Mouse (Mus musculus) lung, postnatal 36 days (tissue): ENCODE measurements at regions not wholly inside any gene's neighbourhood (a gene's known extent, or its start where the extent isn't known, plus 50 kb on each side); places are given as distances from the start of the nearest gene placed in this dataset.
A peak's percentile ranks its signal among the peaks of the same experiment; 100 is the strongest.
"Not testable (repeated sequence)": the region's sequence is repeated elsewhere in the genome, so short reads cannot be mapped to it uniquely, and the experiment has no call there.

Experiments used
- DNase-seq: peaks from one replicate; pipeline ENCODE4 v3.0.0; 2022; ENCODE audit warnings: mixed read lengths

DNA sequence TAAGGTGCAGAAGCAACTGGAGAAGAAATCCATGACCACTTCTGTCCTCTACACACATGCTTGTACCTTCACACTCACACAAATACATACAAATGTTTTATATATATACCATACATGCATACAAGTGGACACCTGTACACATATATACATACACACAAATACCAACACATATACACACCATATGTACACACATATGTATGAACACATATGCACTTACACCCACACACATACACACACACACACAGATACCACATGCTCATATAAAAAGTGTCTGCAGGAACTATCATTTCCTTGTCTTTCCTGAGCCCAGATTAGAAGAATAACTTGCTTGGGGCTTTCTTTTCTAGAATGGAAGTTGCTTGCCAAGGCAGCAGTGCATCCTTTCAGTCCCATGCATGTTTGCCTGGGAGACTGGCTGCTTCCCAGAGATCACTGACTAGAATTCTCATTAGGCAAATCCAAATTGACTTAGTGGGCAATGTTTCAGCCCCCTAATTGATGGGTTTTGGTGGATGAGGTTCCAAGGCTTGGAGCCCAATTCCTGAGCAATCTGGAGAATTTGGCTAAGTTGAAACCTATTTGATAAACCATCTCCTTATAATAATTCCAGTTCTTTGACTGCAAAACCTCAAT is 169.2 kb upstream of the Hddc2 start:
- no peak for DNase-seq

DNA sequence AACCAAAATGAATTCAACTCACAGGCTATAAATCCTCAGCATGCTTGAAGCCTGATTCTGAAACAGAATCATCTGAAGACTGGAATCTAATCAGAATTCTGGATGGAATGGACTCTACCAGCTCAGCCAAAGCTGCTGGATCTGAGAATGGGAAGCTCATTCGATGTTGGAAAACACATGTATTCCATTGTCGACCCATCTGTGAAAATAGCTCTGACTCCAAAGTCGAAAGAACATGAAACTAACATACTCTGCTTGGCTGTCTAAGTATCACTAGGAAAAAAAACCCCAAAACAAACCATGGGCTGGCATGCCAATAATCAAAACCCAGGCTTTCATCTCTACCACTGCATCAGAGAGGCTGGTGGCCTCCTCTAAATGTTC is 168.7 kb upstream of the Hddc2 start:
- no peak for DNase-seq

DNA sequence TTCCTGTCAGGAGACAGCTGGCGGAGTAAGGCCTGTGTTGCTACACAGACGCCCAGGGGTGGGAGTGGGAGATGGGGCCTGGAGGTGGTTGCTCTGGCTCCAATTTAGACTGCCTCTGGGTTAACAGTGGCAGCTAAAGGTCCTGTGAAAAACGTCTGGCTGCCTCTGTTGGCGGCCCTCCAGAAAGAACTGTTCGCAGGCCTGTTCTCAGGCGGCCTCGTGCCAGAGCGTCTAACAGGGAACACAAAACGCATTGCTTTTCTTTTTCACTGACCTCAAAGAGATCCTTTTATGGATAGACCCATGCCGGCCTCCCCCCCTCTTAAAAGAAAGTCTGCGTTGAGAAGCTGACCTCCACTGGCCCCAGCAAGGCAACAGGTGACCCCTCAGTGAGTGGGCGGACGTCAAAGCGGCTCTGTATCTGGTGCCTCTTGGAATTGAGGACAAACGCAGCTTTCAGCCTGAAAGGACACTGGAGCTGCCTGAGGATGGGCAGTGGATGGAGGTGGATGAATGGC is 140.0 kb upstream of the Hddc2 start:
- DNase-seq = peak; percentile 59

DNA sequence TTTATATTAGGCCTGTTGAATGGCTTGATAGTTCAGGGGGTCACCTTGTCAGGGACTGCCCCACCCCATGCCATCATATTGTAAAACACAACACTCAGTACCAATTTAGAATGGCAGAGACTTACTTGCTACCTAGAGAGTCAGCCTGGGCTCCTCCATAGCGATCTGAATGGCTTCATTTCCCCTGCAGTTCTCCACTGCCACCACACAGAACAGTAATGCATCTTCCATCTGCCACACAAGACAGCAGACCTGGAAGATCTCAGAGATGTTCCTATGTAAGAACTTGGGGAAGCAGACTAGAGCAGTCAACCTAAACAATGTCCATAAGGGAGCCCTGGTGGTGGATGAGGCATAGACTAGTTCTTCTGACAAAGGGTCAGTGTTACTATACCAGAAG is 123.6 kb upstream of the Hddc2 start:
- DNase-seq = no peak

DNA sequence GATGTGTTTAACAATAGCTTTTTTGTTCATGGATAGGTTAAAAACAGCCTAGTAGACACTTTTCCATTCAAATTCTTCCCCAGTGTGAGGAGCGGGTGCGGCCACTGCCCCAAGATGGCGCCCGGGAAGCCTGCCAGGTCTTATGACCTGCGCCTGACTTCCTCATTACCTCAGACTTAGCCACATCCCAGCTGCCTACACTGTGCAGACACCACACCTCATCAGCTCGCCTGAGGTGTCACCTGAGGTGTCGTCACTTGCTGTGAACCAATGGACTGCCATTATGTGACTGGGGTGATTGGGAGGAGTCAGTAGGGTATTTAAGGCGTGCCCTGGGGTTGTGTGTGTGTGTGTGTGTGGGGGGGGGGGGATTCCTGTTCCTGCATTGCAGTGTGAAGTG is 101.0 kb upstream of the Hddc2 start:
- DNase-seq = not testable (repeated sequence)

DNA sequence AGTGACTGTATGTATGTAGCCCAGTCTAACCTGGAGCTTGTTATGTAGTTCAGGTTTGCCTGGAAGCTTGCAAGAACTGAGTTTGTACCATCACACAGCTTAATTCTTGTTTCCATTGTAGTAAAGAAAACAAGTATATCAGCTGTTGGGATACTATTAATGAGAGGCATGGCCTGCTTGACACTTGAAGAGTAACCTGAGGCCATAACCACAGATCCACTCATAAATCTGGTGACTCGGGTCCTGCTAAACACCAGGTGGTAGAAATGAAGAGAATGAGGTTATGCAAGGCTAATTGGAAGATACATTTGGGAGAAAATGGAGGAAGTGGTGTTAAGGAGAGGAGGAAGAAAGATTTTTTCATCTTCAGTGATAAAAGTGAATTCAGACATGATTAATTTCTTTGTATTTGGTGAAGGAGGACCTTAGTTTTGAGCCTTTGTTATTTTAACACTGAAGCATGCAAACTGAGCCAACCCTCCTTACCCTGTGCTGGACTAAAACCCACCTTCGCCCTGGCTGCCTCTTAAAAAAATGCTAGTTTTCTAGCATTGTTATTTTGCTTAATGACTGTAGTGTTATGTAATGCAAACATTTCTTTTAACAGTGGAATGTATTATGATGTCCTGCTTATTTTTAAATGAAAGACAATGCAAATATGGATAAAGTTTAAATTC is 100.3 kb upstream of the Hddc2 start:
- DNase-seq = no peak

DNA sequence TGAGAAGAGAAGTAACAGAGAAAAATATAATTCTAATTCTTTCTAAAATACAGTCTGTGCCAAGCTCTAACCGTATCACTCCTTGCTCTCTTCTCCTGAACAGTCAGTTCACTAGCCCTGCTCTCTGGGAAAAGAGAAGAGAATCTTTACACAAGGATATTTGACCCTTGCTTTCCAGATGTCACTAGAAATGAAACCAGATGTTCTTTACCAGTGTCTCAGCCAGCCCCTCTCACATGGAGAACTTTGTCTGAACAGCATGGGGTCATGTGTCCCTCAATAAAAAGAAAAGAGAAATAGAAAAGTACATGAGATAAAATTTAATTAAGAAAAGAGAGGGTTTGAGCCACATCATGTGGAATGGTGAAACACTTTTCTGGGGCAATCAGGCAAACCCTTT is 91.3 kb upstream of the Hddc2 start:
- DNase-seq = peak; percentile 10

DNA sequence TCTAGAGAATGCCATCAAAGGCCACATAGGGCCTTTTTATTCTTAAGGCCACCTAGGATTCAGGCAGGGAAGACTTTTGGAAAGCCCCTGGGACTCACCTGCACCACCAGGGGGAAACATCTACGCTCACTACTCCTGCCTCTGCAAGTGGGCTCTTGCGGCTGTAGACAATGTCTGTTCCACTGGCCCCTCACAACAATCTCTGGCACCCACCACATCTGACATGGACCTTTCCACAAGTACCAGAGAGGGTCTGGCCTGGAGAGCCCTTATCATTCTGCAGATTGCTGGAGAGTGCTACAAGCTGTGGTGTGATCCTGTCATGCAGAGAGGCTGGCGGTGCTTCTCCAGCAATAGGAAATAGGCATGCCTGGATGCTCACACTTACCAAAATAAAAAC is 84.1 kb upstream of the Hddc2 start:
- DNase-seq = no peak

DNA sequence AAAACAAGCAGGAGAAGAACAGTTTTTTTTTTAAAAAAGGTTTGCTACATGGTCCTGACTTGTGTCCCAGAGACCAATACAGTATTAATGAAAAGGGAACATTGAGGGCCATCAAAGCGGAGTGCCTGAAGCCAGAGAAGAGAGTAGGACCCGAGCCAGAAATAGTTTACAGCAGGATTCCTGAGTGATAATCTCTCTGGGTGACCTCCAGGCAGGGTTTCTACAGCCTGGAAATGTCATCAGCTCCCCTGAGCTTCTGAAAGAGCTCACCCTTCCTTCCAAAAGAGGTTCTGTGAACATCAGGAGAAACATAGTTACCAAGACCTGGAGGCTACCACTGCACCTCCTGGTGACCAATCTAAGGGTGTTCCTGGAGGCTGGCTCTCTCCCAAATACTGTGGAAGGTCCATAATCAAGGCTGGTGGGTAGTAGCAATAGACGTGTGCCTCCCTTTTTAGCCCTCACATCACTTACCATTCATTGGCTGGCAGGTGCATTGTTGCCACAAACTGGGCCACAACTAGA is 70.7 kb upstream of the Hddc2 start:
- no peak for DNase-seq

DNA sequence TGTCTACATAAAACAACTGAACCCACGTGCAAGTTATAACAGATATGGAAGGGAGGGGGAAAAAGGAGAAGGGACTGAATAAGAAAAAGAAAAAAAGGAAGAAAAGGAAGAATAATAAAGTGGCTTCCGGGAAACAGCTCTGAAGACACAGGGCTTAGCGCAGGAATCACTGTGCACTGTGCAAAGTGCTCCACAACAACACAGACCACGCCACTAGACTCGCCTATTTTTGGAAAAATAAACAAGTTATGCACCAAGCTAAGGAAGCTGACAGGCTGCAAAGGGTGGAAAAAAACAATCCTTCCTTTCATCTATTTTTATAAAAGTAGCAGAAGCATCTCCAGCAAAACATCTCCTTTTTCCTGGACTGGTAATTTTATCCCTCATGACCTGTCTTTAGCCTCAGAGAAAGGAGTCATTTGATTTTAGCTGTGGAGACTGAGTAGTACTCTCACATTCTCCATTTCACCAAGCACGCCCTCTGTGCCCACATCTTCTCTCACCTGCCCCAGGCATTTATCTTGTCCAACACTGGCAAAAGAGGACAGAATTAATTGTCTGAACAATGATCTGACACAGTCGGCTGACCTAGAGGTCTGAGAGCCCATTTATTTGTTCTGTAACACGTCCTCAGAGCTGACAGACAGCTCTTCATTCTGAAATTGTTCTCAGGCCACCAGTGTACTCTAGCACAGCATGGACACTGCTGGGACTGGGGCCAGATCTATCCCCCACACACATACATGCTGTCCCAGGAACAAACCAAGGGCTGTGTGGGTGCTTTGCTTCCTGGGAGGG is 60.4 kb upstream of the Hddc2 start:
- DNase-seq = peak; percentile 18

DNA sequence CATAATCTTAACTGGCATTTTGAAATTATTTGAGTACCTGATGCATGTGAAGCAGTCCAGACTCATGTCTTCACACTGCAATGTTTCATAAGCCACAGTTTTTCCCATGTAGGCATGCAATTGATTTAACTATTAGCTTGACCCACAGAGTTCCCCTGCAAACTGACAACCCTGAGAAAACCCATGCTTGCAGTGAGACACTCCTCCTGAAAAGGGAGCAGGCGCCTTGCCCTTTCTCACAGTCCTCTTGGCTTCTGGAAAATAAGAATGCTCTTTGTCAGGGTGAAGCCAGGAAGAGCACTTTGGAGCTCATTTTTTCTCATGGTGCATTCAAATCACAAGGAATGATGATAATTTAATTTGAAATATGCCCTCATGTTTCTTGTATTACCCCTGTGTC is 56.2 kb upstream of the Hddc2 start:
- no peak for DNase-seq

DNA sequence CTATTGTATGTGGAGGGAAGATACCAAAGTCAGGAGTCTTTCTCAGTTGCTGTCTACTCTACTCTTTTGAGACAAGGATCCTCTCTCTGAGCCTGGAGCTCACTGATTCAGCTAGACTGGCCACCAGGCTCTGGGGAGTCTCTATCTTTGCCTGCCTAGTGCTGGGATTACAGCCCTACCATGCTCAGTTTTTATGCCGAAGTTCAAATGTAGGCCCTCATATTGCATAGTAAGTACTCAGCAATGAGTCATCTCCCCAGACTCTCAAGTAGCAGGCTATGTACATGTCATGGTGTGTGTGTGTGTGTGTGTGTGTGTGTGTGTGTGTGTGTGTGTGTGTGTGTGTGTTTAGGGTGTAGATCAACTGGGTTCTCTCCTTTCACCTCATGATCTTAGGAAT is 55.6 kb upstream of the Hddc2 start:
- DNase-seq = no peak

DNA sequence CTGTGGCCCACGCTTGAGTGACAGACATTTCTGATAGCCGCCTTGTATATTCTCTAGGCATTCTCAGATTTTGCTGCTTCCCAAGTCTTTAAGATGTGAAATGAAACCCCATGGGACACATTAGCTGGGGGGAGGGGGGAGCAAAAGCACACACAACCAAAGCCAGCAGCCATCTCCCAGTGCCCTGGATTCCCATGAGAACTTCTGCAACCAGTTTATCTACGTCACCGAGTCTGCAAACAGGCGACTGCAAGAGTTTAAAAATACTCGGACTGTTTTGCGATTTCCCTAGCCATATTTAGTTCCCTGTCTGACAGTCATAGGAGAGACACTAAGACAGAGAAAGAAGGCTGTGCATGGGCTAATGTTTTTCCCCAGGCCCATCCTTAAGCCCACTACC is 52.3 kb upstream of the Hddc2 start:
- DNase-seq = peak; percentile 45
